Mouse (Mus musculus): ENCODE measurements around the gene Tex30.
"Not testable (repeated sequence)": the region's sequence is repeated elsewhere in the genome, so short reads cannot be mapped to it uniquely, and the experiment has no call there.

Gene Tex30

GRCm38 (mm10) chr1:44102259-44102717 lies at the start of gene Tex30:
Gene Tex30 (minus strand): TSS chr1:44102441.
- peak; percentile 94 for DNase-seq

GRCm38 (mm10) chr1:44148706-44149105 lies 46.5 kb upstream of the Tex30 start:
- no peak for DNase-seq

DNA sequence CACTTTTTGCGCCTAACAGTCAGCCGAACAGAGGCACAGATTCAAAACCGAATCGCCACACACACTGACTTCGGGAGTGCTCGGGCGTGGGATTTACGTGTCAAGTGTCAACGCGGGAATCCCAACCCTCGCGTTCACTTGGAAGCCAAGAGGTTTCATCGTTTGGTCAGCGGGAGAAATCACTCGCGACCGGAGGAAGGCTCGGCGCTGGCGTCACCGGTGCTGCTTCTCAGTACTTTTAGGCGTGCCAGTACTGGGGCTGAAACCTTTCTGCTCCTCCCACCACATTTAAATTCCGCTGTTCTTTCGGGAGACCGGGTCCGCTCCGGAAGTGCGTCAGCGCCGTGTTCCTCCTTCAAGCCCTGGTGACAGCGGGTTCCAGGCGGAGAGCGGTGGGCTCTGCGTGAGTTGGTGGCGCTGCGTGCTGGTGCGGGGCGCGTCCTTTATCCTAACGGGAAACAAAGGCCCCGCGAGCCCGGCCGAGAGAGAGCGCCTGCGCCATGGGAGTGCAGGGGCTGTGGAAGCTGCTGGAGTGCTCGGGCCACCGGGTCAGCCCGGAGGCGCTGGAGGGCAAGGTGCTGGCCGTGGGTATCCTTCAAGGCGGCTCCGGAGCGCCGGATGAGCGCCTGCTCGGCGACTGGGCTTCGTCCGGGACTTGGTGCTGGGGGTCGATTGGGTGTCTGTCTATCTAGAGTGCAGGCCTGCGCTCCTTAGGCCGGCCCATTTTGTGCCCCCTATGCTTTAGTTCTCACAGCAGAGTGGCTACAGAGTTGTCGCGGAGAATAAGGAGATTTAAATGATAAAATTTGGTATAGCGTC lies 45.5 kb upstream of the Tex30 start, which contains the start of gene Ercc5:
Gene Ercc5 (plus strand): TSS at position 182 of the 819 bp plus-strand sequence.
- peak; percentile 90 for DNase-seq

DNA sequence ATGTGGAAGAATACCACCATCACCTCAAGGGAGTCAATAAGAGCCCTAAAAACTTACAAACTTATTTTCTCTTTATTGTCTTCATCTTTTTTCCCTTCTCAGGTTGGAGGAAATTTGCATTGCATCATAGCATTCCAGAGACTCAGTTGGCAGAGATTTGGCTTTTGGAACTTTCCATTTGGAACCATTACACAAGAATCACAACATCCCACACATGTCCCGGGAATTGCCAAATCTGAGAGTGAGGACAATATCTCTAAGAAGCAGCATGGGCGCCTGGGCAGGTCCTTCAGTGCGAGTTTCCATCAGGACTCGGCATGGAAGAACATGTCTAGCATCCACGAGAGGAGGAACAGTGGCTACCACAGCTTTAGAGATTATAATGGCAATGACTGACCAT lies 40.5 kb upstream of the Tex30 start:
- DNase-seq = no peak

- DNase-seq = no peak
These were observed 38.0 kb upstream of the Tex30 start for GRCm38 (mm10) chr1:44140232-44140631.

GRCm38 (mm10) chr1:44129929-44130581 lies 27.8 kb upstream of the Tex30 start:
- no peak for DNase-seq

GRCm38 (mm10) chr1:44125590-44125989 lies 23.3 kb upstream of the Tex30 start:
- DNase-seq = no peak

GRCm38 (mm10) chr1:44122256-44122655 lies 20.0 kb upstream of the Tex30 start:
- no peak for DNase-seq

DNA sequence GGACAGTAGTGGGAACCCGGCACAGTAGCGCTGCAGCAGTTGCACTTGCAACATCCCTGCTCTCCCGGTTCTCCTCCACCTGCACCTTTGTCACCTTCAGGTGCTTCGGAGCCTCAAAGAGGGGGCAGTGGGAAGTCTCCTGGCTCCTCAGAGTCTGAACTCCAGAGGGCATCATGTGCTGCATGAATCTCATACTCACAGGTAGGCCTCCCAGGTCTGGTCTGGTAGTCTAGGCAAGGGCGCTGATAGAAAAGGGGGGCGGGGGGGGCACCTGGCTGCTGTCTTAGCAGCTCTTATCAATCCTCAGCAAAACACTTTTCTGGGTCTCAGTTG lies 17.8 kb upstream of the Tex30 start:
- DNase-seq = no peak

DNA sequence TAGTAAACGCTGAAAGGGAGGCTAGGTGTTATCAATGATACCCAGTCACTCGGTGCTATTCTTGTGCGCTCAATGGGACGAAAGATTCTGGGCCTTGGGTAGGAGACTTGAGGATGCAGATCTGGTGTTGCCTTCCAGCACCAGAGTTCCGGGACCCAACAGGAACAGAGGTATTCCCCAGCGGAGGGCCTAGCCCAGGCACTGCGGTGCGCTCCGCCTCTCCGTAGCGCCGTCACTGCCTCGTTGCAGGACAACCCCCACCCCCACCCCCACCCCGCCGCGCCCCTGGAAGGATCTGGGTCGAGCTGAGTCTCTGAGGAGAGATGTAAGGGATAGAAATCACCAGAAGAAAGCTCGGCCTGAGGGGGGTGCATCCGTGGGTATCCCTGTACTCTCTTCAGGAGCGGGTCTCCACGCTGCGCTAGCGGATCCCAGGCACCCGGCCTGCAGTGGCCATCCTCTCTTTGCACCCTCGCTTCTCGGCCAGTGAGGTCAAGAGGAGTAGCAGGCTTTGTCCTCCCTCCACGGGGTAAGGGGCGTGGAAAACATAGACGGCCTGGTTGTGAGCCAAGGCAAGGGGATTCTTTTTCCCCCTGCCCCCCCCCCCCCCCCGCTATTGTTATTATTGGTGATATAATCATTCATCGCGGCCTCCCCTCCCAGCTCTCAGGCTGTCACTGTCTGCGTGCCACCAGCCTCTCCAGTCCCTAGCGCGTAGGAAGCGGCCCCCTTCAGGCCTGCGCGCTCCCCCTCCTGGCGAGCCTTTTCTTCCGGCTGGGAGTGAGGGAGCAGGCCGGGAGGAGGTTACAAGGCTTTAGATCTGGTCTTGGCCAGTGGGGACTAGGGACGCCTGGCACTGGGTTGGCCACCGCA lies 17.2 kb upstream of the Tex30 start:
- DNase-seq = peak; percentile 84

GRCm38 (mm10) chr1:44118239-44119054 lies 16.2 kb upstream of the Tex30 start, which contains the start of the genes Kdelc1 and Bivm:
Gene Kdelc1 (minus strand): TSS chr1:44118808.
Gene Bivm (plus strand): TSS chr1:44118957.
- DNase-seq = peak; percentile 85

DNA sequence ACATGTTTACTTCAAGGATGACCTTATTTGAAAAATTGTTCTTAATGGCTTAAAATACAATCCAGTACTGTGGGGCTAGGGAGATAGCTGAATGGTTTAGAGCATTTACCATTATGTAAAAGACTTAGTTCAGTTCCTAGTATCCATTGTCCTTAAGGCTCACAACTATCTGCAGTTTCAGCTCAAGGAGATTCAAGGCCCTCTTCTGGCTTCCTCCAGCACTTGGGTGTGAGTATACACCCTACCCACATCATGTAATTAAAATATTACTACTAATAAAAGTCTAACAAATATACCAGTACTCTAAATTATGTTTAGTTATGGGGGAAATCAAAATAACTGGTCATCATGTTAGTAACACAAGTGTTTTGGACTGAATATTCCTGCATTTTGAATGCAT lies 15.3 kb upstream of the Tex30 start:
- no peak for DNase-seq

GRCm38 (mm10) chr1:44102939-44103338 lies 698 bp upstream of the Tex30 start:
- DNase-seq = no peak

DNA sequence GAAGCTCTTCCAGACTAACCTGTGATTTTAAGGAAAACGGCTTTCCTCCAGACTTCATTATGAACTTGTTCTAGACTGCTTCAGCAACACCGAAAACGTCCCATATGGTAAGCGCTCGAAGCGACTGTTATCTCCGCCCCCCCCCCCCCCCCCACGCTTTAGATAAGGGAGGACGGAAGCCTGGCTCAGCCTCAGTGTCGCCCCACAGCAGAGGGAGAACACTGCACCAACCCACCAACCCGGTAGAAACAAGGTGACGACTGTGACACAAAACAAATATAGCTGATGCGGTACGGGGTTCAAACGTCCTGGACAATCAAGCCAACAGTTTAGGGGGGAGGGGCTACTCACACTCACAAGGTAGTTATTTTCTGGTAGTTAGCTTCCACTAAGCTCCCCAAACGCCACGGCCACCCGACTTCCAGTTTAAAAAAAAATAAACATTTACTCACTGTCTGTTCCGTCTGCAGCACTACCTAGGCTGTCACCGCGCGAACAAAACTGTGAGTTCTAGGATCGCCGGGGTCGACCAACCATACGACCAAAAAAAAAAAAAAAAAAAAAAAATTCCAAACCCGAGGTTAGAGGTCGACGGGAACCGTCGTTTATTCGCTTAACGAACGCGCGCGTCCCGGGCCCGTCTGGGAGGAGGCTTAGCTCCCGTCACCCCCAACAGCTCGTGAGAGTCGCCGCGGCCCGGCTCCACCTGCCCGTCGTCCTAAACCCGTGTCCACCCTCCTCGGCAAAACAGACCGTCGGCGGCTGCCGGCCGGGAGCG lies 604 bp downstream of the Tex30 start:
- no peak for DNase-seq

DNA sequence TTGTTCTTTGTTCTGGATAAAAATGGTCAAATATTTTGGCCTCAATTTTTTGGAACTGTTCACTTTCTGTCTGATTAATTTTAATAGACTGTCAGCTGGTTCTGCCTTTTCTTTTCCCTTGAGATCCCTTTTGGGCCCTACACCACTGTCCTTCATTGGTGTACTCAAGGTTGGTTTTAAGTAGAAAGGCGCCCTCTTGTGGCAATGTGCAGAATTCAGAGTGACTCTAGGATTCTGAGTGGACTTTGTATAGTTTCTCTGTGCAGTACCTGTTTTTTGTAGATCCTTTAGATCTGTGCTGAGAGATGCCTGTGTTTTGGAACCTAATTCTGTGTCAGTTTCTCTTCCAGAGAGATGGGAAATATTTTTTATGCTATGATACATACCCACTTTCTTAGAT lies 37.6 kb downstream of the Tex30 start:
- peak; percentile 55 for DNase-seq

- no peak for DNase-seq
These were observed 38.8 kb downstream of the Tex30 start for GRCm38 (mm10) chr1:44063439-44063838.

- DNase-seq = no peak
These were observed 40.4 kb downstream of the Tex30 start, which contains the start of gene Gm8251 for GRCm38 (mm10) chr1:44061836-44062235. Gene Gm8251 (minus strand): TSS chr1:44061936.

DNA sequence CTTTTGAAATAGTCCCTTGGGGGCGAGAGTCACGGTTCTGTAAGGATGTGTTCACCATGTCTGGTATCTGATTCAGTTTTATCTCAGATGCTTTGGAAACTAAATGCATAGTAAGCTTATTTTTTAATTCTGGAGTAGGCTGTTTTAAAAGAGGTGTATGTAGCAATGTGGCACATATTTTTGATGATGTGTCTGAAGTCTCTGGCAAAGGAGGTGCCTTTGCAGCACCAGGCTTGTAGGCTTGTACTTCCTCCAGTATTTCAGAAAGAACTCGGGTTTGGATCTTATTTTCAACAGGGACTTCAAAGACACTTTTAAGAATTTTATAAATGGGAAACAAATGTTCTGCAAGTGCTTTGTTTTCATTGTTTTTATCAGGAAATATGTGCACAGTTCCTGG lies 44.4 kb downstream of the Tex30 start:
- no peak for DNase-seq

DNA sequence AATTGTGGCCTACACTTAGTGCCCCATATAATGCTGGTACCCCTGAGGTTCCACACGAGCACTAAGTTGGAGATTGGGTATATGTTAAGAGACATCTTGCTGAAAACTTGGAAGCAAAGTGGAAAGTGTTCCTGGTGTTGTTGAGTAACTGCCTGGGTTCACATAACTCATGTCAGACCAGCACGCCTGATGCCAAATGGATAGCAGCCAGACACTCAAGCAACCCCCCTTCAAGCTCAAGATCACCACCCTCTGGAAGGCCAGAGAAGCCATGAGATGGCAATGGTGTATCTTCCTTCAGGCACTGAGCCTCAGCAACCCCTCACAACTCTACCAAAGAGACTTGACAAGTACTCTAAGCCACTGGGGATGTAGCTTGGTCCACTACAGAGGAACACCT lies 55.7 kb downstream of the Tex30 start:
- no peak for DNase-seq

GRCm38 (mm10) chr1:44045689-44046088 lies 56.6 kb downstream of the Tex30 start:
- not testable (repeated sequence) for DNase-seq

GRCm38 (mm10) chr1:44042555-44042915 lies 59.7 kb downstream of the Tex30 start:
- no peak for DNase-seq
